Mouse (Mus musculus) erythroblast, embryonic 14.5 days (primary cell): ENCODE results near the gene Dhrs1. TPM values are rescaled to one million over a fixed set of nuclear protein-coding genes. Genes with fewer than 3 reads are reported as not detected.

Source experiments
- H3K27me3 ChIP-seq: 2 replicates; pipeline ENCODE4 v1.6.1; 2012; ENCODE audit warnings: inconsistent platforms; ENCODE audit not compliant: control insufficient read depth
- H3K36me3 ChIP-seq: 2 replicates; pipeline ENCODE4 v1.6.1; 2012; ENCODE audit warnings: mild to moderate bottlenecking, inconsistent platforms; ENCODE audit not compliant: control insufficient read depth
- H3K4me1 ChIP-seq: 2 replicates; pipeline ENCODE4 v1.6.1; 2012; ENCODE audit warnings: inconsistent platforms; ENCODE audit not compliant: control insufficient read depth
- H3K4me3 ChIP-seq: replicated peaks from 2 replicates; pipeline ENCODE3; 2012; ENCODE audit warnings: moderate library complexity, mild to moderate bottlenecking, inconsistent platforms
- H3K9me3 ChIP-seq: 2 replicates; pipeline ENCODE4 v1.6.1; 2012; ENCODE audit warnings: low read length, inconsistent platforms, mixed read lengths; ENCODE audit not compliant: control insufficient read depth
- GATA1 ChIP-seq: IDR thresholded peaks from 2 replicates; pipeline ENCODE4 v1.6.1; 2012; ENCODE audit warnings: low read length, inconsistent platforms, mixed read lengths
- TAL1 ChIP-seq: IDR thresholded peaks from 3 replicates; pipeline ENCODE4 v1.6.1; 2012; ENCODE audit warnings: low read length, inconsistent platforms, mixed read lengths
- polyA plus RNA-seq: library from polyadenylated mRNA; stranded (reverse); fragments of >175 nt; gene quantifications from 2 replicates; pipeline ENCODE4 v1.2.3, GENCODE M21; 2012

Gene Dhrs1
- polyA plus RNA-seq, 1 experiment: not detected

- Histone ChIP-seq H3K4me3 (no peak overlapping the region), H3K9me3 (no peaks in the 10 kb centered on the region), H3K36me3 (no peaks in the 10 kb centered on the region), H3K27me3 (peaks cover 9% of the 10 kb centered on the region), H3K4me1 (peaks cover 3% of the 10 kb centered on the region; the same call in 1 of the 2 replicates)
- no peak for TF ChIP-seq GATA1
- no peak for TF ChIP-seq TAL1
Measured at GRCm38 (mm10) chr14:55730116-55730515, 15.4 kb downstream of the Dhrs1 start.

GRCm38 (mm10) chr14:55727889-55728685 lies 17.4 kb downstream of the Dhrs1 start:
- Histone ChIP-seq H3K4me3 (no peak overlapping the region), H3K4me1 (peaks cover 20% of the 10 kb centered on the region), H3K9me3 (no peaks in the 10 kb centered on the region), H3K36me3 (no peaks in the 10 kb centered on the region), H3K27me3 (peaks cover 6% of the 10 kb centered on the region)
- no peak for TF ChIP-seq TAL1
- no peak for TF ChIP-seq GATA1

DNA sequence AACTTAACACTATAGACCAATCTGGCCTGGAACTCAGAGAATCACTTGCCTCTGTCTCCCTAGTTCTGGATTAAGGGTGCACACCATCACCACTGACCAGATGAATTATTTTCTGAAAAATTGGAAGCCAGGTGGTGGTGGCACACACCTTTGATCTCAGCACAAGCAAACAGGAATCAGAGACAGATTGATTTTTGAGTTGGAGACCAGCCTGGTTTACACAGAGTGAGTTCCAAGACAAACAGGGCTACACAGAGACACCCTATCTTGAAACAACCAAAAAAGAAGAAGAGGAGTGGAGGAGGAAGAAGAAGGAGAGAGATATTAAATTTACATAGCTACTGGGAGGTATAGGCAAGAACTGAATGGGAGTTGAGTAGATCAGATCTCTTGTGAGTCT lies 19.2 kb downstream of the Dhrs1 start:
- Histone ChIP-seq H3K4me3 (no peak overlapping the region), H3K9me3 (no peaks in the 10 kb centered on the region), H3K27me3 (peaks cover 6% of the 10 kb centered on the region), H3K36me3 (no peaks in the 10 kb centered on the region), H3K4me1 (peaks cover 37% of the 10 kb centered on the region)
- TF ChIP-seq TAL1: no peak
- no peak for TF ChIP-seq GATA1

DNA sequence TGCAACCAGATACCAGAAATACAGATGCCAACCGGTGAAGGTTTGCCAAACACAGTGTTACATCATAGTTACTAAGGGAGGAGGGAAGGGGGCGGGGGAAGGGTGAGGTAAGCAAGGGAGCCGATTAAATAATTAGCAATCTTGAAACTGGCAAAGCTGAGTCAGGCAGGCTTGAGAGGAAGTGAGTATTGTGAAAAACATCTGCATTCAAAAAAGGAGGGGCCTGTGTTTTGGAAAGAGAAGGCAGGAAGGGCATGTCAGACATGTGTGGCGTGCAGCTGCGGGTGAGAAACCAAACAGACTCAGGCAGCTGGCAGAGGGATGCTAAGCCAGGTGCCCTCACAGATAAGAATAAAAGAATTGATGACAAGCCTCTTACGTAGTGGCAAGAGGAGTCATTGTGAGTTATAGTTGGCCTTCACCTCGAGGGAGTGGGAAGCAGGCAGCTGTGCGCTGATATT lies 21.0 kb downstream of the Dhrs1 start:
- TF ChIP-seq TAL1 (no peak), GATA1 (no peak)
- Histone ChIP-seq H3K4me1 (peaks cover 40% of the 10 kb centered on the region), H3K36me3 (peaks cover 3% of the 10 kb centered on the region), H3K4me3 (no peak overlapping the region), H3K27me3 (peaks cover 6% of the 10 kb centered on the region), H3K9me3 (no peaks in the 10 kb centered on the region)

GRCm38 (mm10) chr14:55723433-55723832 lies 22.1 kb downstream of the Dhrs1 start:
- Histone ChIP-seq H3K9me3 (no peaks in the 10 kb centered on the region), H3K27me3 (peaks cover 6% of the 10 kb centered on the region), H3K4me1 (peaks cover 40% of the 10 kb centered on the region), H3K4me3 (no peak overlapping the region), H3K36me3 (peaks cover 13% of the 10 kb centered on the region)
- TF ChIP-seq GATA1 (no peak), TAL1 (no peak)

DNA sequence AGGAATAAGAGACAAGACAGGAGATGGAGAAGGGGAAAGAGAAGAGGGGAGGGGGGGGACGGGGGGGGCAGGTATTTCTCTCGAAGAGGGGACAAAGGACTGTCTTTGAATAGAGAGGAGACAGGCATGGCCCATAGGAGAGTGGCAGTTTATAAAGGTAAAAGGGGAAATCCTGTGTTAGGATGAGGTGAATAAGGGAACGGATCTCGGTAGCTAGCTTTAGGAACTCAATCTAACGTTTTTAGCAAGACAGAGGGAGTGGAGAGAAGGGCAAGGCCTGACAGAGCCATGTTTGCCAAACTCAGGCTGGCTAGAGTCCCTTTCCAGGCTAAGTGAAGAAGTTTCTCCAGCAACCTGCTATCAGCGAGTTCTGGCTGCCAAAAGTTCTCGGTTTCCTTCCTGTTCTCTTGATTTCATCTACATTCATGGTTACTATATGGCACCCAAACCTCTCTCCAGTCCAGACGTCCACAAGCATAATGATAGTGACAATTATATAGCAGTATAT lies 23.0 kb downstream of the Dhrs1 start:
- Histone ChIP-seq H3K27me3 (no peaks in the 10 kb centered on the region), H3K9me3 (no peaks in the 10 kb centered on the region), H3K36me3 (peaks cover 19% of the 10 kb centered on the region), H3K4me3 (peak overlapping the region; percentile 76), H3K4me1 (peaks cover 40% of the 10 kb centered on the region)
- TF ChIP-seq GATA1: no peak
- no peak for TF ChIP-seq TAL1

DNA sequence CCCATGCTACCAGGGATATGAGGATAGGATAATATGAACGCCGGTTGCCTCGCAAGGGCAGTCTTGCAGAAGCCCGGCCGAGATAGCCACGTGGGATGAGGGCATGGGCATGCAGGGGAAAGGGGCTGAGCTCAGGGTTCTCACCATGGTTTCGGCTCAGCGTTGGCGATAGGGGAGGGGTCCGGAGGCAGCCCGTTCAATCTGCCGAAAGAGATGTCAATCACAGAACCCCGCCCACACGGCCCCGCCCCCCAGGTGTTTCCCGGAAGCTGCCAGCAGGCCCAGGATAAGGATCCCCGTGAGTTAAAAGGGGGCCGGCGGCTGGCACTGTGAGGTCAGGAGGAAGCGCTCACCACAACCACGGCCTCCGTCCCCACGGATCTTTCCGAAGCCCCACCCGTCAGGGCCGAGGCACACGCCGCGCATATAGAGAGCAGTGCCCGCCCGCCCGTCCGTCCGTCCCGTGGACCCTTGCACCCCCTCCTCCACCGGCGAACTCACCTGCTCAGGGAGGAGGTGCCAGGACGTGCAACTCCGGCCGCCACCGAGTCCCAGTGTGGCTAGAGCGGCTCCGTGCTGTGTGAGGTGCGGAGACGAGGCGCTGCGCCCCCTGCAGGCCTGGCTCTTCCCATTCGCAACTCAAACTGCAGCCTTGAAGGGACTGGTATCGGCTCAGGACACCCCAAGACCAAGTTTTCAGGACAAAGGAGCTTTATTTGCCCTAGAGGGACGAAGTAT lies 23.6 kb downstream of the Dhrs1 start, which contains the start of gene Rabggta:
Rabggta (minus strand) TSS at position 564 of the 738 bp plus-strand sequence.
- Histone ChIP-seq H3K9me3 (no peaks in the 10 kb centered on the region), H3K27me3 (no peaks in the 10 kb centered on the region), H3K36me3 (peaks cover 26% of the 10 kb centered on the region), H3K4me3 (peak within 1 kb of the TSS; percentile 76), H3K4me1 (peaks cover 40% of the 10 kb centered on the region)
- TF ChIP-seq TAL1 (no peak), GATA1 (no peak)

DNA sequence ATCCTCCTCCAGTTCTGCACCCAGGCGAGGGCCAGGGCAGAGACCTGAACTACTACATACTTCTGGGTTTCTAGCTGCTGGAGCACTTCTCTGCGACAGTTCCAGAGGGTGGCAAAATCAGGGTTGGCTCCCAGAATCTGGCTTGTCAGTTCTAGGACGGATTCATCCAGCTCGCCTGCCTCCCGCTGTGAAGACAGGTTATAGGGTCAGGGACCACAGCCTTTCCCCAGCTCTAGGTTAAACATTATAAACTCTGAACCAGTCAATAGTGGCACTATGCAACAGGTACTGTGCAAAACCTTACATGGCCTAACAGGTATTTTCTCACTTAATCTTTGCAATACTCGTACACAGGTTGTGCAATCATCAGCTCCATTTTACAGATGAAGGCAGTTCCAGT lies 24.4 kb downstream of the Dhrs1 start:
- Histone ChIP-seq H3K27me3 (no peaks in the 10 kb centered on the region), H3K36me3 (peaks cover 30% of the 10 kb centered on the region), H3K4me3 (peak overlapping the region; percentile 76), H3K4me1 (peaks cover 40% of the 10 kb centered on the region), H3K9me3 (no peaks in the 10 kb centered on the region)
- TF ChIP-seq TAL1: no peak
- TF ChIP-seq GATA1: no peak

GRCm38 (mm10) chr14:55720666-55721065 lies 24.8 kb downstream of the Dhrs1 start:
- Histone ChIP-seq H3K9me3 (no peaks in the 10 kb centered on the region), H3K4me3 (no peak overlapping the region), H3K36me3 (peaks cover 31% of the 10 kb centered on the region), H3K4me1 (peaks cover 40% of the 10 kb centered on the region), H3K27me3 (no peaks in the 10 kb centered on the region)
- TF ChIP-seq TAL1 (no peak), GATA1 (no peak)
